ENCODE assay signal across 9 mouse cellular contexts in genomic region chr17:36082519-36083232, GRCm38 (mm10). TPM values are rescaled to one million over a fixed set of nuclear protein-coding genes. Genes with fewer than 3 reads are reported as not detected.
DNase-seq lines count a peak whose midpoint lies in the region; ATAC-seq and TF ChIP-seq lines count a peak whose summit lies in the region.
"Not testable (repeated sequence)": the region's sequence is repeated elsewhere in the genome, so short reads cannot be mapped to it uniquely, and the experiment has no call there.
"Had no signal": no experiment of that assay in that cellular context is flagged by ENCODE, and none has a peak within 500 bp of the region (broad histone marks: within the 10 kb centered on the region; RNA-seq: fewer than 3 reads in every experiment).

No protein-coding gene starts in this region.

- H3K4me2 ChIP-seq in forebrain, embryonic 11.5 days (ENCODE audit: low read depth, low read length, severe bottlenecking), result peak overlapping the region; percentile 99; the same call in 1 of the 2 replicates
- peak overlapping the region; percentile 94 for H3K4me2 ChIP-seq in heart, embryonic 12.5 days
- H3K4me2 ChIP-seq in hindbrain, embryonic 16.5 days (ENCODE audit: low read length), result peak overlapping the region; percentile 94
- peak overlapping the region; percentile 78 for H3K4me2 ChIP-seq in kidney, postnatal 0 days (ENCODE audit: low read length)
- H3K4me2 ChIP-seq in liver, embryonic 13.5 days, result peak overlapping the region; percentile 76
- H3K4me2 ChIP-seq in midbrain, embryonic 13.5 days (replicated peaks), result peak overlapping the region; percentile 93

- not testable (repeated sequence) for H3K9ac ChIP-seq in forebrain, embryonic 11.5 days (ENCODE audit: low read length); heart, embryonic 12.5 days; kidney, postnatal 0 days (ENCODE audit: low read depth, low read length); liver, embryonic 13.5 days; midbrain, embryonic 13.5 days (replicated peaks)
- H3K9ac ChIP-seq in hindbrain, embryonic 16.5 days (ENCODE audit: low read depth, low read length), result peak overlapping the region; percentile 71

- H3K9me3 ChIP-seq in forebrain, embryonic 11.5 days (ENCODE audit: control insufficient read depth, low read length); heart, embryonic 12.5 days (replicated peaks); hindbrain, embryonic 16.5 days (ENCODE audit: control insufficient read depth, low read length); kidney, postnatal 0 days (replicated peaks; ENCODE audit: low read length); liver, embryonic 13.5 days (replicated peaks); midbrain, embryonic 13.5 days: not testable (repeated sequence)

- 52% methylated on average over 3 of the region's 6 CpGs for WGBS in forebrain, embryonic 11.5 days
- WGBS in heart, embryonic 12.5 days, result 21% methylated on average over 6 of the region's 6 CpGs
- 51% methylated on average over 3 of the region's 6 CpGs for WGBS in hindbrain, embryonic 16.5 days
- WGBS in kidney, postnatal 0 days, result 67% methylated on average over 3 of the region's 6 CpGs
- 19% methylated on average over 6 of the region's 6 CpGs for WGBS in liver, embryonic 13.5 days (ENCODE audit: insufficient replicate concordance)
- 29% methylated on average over 6 of the region's 6 CpGs for WGBS in midbrain, embryonic 13.5 days
- WGBS in olfactory bulb, adult 2 months, result 36% methylated on average over 6 of the region's 6 CpGs

- not testable (repeated sequence) for H3K4me1 ChIP-seq in bone marrow macrophage, adult 2 months (ENCODE audit: control insufficient read depth, insufficient read depth, low read length); forebrain, embryonic 11.5 days (replicated peaks; ENCODE audit: control insufficient read depth, insufficient read depth, low read length); hindbrain, embryonic 16.5 days (ENCODE audit: control insufficient read depth, insufficient read depth, low read depth, low read length); kidney, postnatal 0 days (replicated peaks; ENCODE audit: insufficient read depth, low read length); liver, embryonic 13.5 days (replicated peaks)
- peaks cover 10% of the 10 kb centered on the region; the same call in 1 of the 2 replicates for H3K4me1 ChIP-seq in heart, embryonic 12.5 days (replicated peaks)
- peaks cover 12% of the 10 kb centered on the region for H3K4me1 ChIP-seq in midbrain, embryonic 13.5 days (replicated peaks)
- H3K4me1 ChIP-seq in olfactory bulb, adult 2 months (ENCODE audit: control insufficient read depth, insufficient read depth, low read length), result peaks cover 11% of the 10 kb centered on the region

- not testable (repeated sequence) for DNase-seq in forebrain, embryonic 11.5 days (ENCODE audit: low spot score); kidney, postnatal 0 days (ENCODE audit: low spot score); liver, embryonic 13.5 days

- peak overlapping the region; percentile 79; the same call in 1 of the 2 replicates for H3K4me3 ChIP-seq in bone marrow macrophage, adult 2 months (ENCODE audit: insufficient read depth, low read length)
- peak overlapping the region; percentile 49; the same call in 1 of the 2 replicates for H3K4me3 ChIP-seq in forebrain, embryonic 11.5 days (ENCODE audit: low read depth, low read length)
- peak overlapping the region; percentile 56 for H3K4me3 ChIP-seq in heart, embryonic 12.5 days
- H3K4me3 ChIP-seq in hindbrain, embryonic 16.5 days (ENCODE audit: low read length), result peak overlapping the region; percentile 56
- peak overlapping the region; percentile 46; the same call in 1 of the 2 replicates for H3K4me3 ChIP-seq in kidney, postnatal 0 days (replicated peaks; ENCODE audit: low read depth, low read length)
- peak overlapping the region; percentile 57 for H3K4me3 ChIP-seq in liver, embryonic 13.5 days (replicated peaks)
- peak overlapping the region; percentile 53 for H3K4me3 ChIP-seq in midbrain, embryonic 13.5 days (replicated peaks)
- peak overlapping the region; percentile 50 for H3K4me3 ChIP-seq in olfactory bulb, adult 2 months (ENCODE audit: insufficient read depth, low read depth, low read length)

- not testable (repeated sequence) for H3K27ac ChIP-seq in bone marrow macrophage, adult 2 months (ENCODE audit: insufficient read depth, low read depth, low read length); forebrain, embryonic 11.5 days (ENCODE audit: low read depth, low read length); heart, embryonic 12.5 days (ENCODE audit: poor library complexity, severe bottlenecking); hindbrain, embryonic 16.5 days (ENCODE audit: low read depth, low read length); kidney, postnatal 0 days; liver, embryonic 13.5 days; midbrain, embryonic 13.5 days; olfactory bulb, adult 2 months (ENCODE audit: insufficient read depth, low read depth, low read length)

- ATAC-seq in forebrain, embryonic 11.5 days (replicated peaks; ENCODE audit: low FRiP score); heart, embryonic 12.5 days (ENCODE audit: insufficient number of reproducible peaks, low FRiP score); kidney, postnatal 0 days (replicated peaks; ENCODE audit: low FRiP score, low read depth); liver, embryonic 13.5 days (ENCODE audit: low read depth); midbrain, embryonic 13.5 days: not testable (repeated sequence)
- ATAC-seq in hindbrain, embryonic 16.5 days, result 0 out of 2 replicates have a peak, but pooled peaks have one; percentile 49

- not testable (repeated sequence) for TF ChIP-seq POLR2A in bone marrow macrophage, adult 2 months (IDR thresholded peaks at IDR 0.05; ENCODE audit: borderline replicate concordance, low read depth, low read length); olfactory bulb, adult 2 months (IDR thresholded peaks at IDR 0.05; ENCODE audit: insufficient read depth, low read depth, low read length)

- not testable (repeated sequence) for H3K27me3 ChIP-seq in forebrain, embryonic 11.5 days (ENCODE audit: control insufficient read depth, insufficient read depth, low read length); hindbrain, embryonic 16.5 days (replicated peaks; ENCODE audit: control insufficient read depth, insufficient read depth, low read length); kidney, postnatal 0 days (ENCODE audit: insufficient read depth, low read length)
- peaks cover 54% of the 10 kb centered on the region for H3K27me3 ChIP-seq in heart, embryonic 12.5 days (replicated peaks)
- peaks cover 56% of the 10 kb centered on the region for H3K27me3 ChIP-seq in liver, embryonic 13.5 days
- peaks cover 30% of the 10 kb centered on the region for H3K27me3 ChIP-seq in midbrain, embryonic 13.5 days

- H3K36me3 ChIP-seq in forebrain, embryonic 11.5 days (ENCODE audit: control insufficient read depth, insufficient read depth, low read length); heart, embryonic 12.5 days; hindbrain, embryonic 16.5 days (ENCODE audit: control insufficient read depth, insufficient read depth, low read length); kidney, postnatal 0 days (ENCODE audit: insufficient read depth, low read length); liver, embryonic 13.5 days; midbrain, embryonic 13.5 days: not testable (repeated sequence)

- not testable (repeated sequence) for TF ChIP-seq CTCF in bone marrow macrophage, adult 2 months (IDR thresholded peaks at IDR 0.05; ENCODE audit: low read depth, low read length); kidney, postnatal 0 days (IDR thresholded peaks at IDR 0.05; ENCODE audit: low read depth); olfactory bulb, adult 2 months (IDR thresholded peaks at IDR 0.05; ENCODE audit: insufficient read depth, low read depth, low read length)

RNA-seq across cellular contexts. Expression of gene Gm11127, which starts 24.5 kb away (rescaled TPM):
- polyA plus RNA-seq in bone marrow macrophage, adult 2 months (2012; ENCODE audit: insufficient read depth, insufficient read length, missing spikeins), result not detected in 2 replicates
- polyA plus RNA-seq in forebrain, embryonic 11.5 days (2014; fragmentation: Nextera tagmentation; extraction: Ambion mirVana), result not detected in 2 replicates
- polyA plus RNA-seq in heart, embryonic 12.5 days (2016; fragmentation: Nextera tagmentation; extraction: Ambion mirVana), result not detected in 2 replicates
- polyA plus RNA-seq in hindbrain, embryonic 16.5 days (2015; fragmentation: Nextera tagmentation; extraction: Ambion mirVana), result not detected in 2 replicates
- polyA plus RNA-seq in kidney, postnatal 0 days (2015; fragmentation: Nextera tagmentation; extraction: Ambion mirVana), result 0.13 and 0.22 TPM in 2 replicates
- polyA plus RNA-seq in liver, embryonic 13.5 days (2015; fragmentation: Nextera tagmentation; extraction: Ambion mirVana), result 0.08 TPM in 1 of 2 replicates, not detected in the other
- polyA plus RNA-seq in midbrain, embryonic 13.5 days (2015; fragmentation: Nextera tagmentation; extraction: Ambion mirVana), result not detected in 2 replicates
- polyA plus RNA-seq in olfactory bulb, adult 2 months (2012; ENCODE audit: insufficient read depth, insufficient read length, low replicate concordance, missing spikeins), result not detected in 2 replicates

RNA-seq across cellular contexts. Expression of gene Gm19684, which starts 38.8 kb away (rescaled TPM):
- polyA plus RNA-seq in bone marrow macrophage, adult 2 months (2012; ENCODE audit: insufficient read depth, insufficient read length, missing spikeins), result 1.1 and 1.8 TPM in 2 replicates
- polyA plus RNA-seq in forebrain, embryonic 11.5 days (2014; fragmentation: Nextera tagmentation; extraction: Ambion mirVana), result not detected in 2 replicates
- not detected in 2 replicates for polyA plus RNA-seq in heart, embryonic 12.5 days (2016; fragmentation: Nextera tagmentation; extraction: Ambion mirVana)
- polyA plus RNA-seq in hindbrain, embryonic 16.5 days (2015; fragmentation: Nextera tagmentation; extraction: Ambion mirVana), result not detected in 2 replicates
- polyA plus RNA-seq in kidney, postnatal 0 days (2015; fragmentation: Nextera tagmentation; extraction: Ambion mirVana), result not detected in 2 replicates
- polyA plus RNA-seq in liver, embryonic 13.5 days (2015; fragmentation: Nextera tagmentation; extraction: Ambion mirVana), result not detected in 2 replicates
- polyA plus RNA-seq in midbrain, embryonic 13.5 days (2015; fragmentation: Nextera tagmentation; extraction: Ambion mirVana), result not detected in 2 replicates
- polyA plus RNA-seq in olfactory bulb, adult 2 months (2012; ENCODE audit: insufficient read depth, insufficient read length, low replicate concordance, missing spikeins), result not detected in 2 replicates

RNA-seq across cellular contexts. Expression of gene Gm6034, which starts 39.9 kb away (rescaled TPM):
- polyA plus RNA-seq in bone marrow macrophage, adult 2 months (2012; ENCODE audit: insufficient read depth, insufficient read length, missing spikeins), result 0.72 TPM in 1 of 2 replicates, not detected in the other
- not detected in 2 replicates for polyA plus RNA-seq in forebrain, embryonic 11.5 days (2014; fragmentation: Nextera tagmentation; extraction: Ambion mirVana)
- polyA plus RNA-seq in heart, embryonic 12.5 days (2016; fragmentation: Nextera tagmentation; extraction: Ambion mirVana), result not detected in 2 replicates
- not detected in 2 replicates for polyA plus RNA-seq in hindbrain, embryonic 16.5 days (2015; fragmentation: Nextera tagmentation; extraction: Ambion mirVana)
- polyA plus RNA-seq in kidney, postnatal 0 days (2015; fragmentation: Nextera tagmentation; extraction: Ambion mirVana), result not detected in 2 replicates
- not detected in 2 replicates for polyA plus RNA-seq in liver, embryonic 13.5 days (2015; fragmentation: Nextera tagmentation; extraction: Ambion mirVana)
- polyA plus RNA-seq in midbrain, embryonic 13.5 days (2015; fragmentation: Nextera tagmentation; extraction: Ambion mirVana), result not detected in 2 replicates
- polyA plus RNA-seq in olfactory bulb, adult 2 months (2012; ENCODE audit: insufficient read depth, insufficient read length, low replicate concordance, missing spikeins), result not detected in 2 replicates
- polyA plus RNA-seq: urinary bladder, adult 2 months had no signal

RNA-seq across cellular contexts. Expression of gene H2-T22, which starts 40.1 kb away (rescaled TPM):
- polyA plus RNA-seq in bone marrow macrophage, adult 2 months (2012; ENCODE audit: insufficient read depth, insufficient read length, missing spikeins), result 89.0 and 112 TPM in 2 replicates
- 7.6 and 8.3 TPM in 2 replicates for polyA plus RNA-seq in forebrain, embryonic 11.5 days (2014; fragmentation: Nextera tagmentation; extraction: Ambion mirVana)
- polyA plus RNA-seq in heart, embryonic 12.5 days (2016; fragmentation: Nextera tagmentation; extraction: Ambion mirVana), result 4.7 and 6.1 TPM in 2 replicates
- polyA plus RNA-seq in hindbrain, embryonic 16.5 days (2015; fragmentation: Nextera tagmentation; extraction: Ambion mirVana), result 8.2 and 9.2 TPM in 2 replicates
- 16.4 and 18.6 TPM in 2 replicates for polyA plus RNA-seq in kidney, postnatal 0 days (2015; fragmentation: Nextera tagmentation; extraction: Ambion mirVana)
- polyA plus RNA-seq in liver, embryonic 13.5 days (2015; fragmentation: Nextera tagmentation; extraction: Ambion mirVana), result 9.2 and 9.4 TPM in 2 replicates
- polyA plus RNA-seq in midbrain, embryonic 13.5 days (2015; fragmentation: Nextera tagmentation; extraction: Ambion mirVana), result 4.4 and 4.8 TPM in 2 replicates
- polyA plus RNA-seq in olfactory bulb, adult 2 months (2012; ENCODE audit: insufficient read depth, insufficient read length, low replicate concordance, missing spikeins), result not detected in 2 replicates

RNA-seq across cellular contexts. Expression of gene Gm7030, which starts 46.5 kb away (rescaled TPM):
- not detected in 2 replicates for polyA plus RNA-seq in bone marrow macrophage, adult 2 months (2012; ENCODE audit: insufficient read depth, insufficient read length, missing spikeins)
- not detected in 2 replicates for polyA plus RNA-seq in forebrain, embryonic 11.5 days (2014; fragmentation: Nextera tagmentation; extraction: Ambion mirVana)
- polyA plus RNA-seq in heart, embryonic 12.5 days (2016; fragmentation: Nextera tagmentation; extraction: Ambion mirVana), result not detected in 2 replicates
- polyA plus RNA-seq in hindbrain, embryonic 16.5 days (2015; fragmentation: Nextera tagmentation; extraction: Ambion mirVana), result not detected in 2 replicates
- not detected in 2 replicates for polyA plus RNA-seq in kidney, postnatal 0 days (2015; fragmentation: Nextera tagmentation; extraction: Ambion mirVana)
- not detected in 2 replicates for polyA plus RNA-seq in liver, embryonic 13.5 days (2015; fragmentation: Nextera tagmentation; extraction: Ambion mirVana)
- not detected in 2 replicates for polyA plus RNA-seq in midbrain, embryonic 13.5 days (2015; fragmentation: Nextera tagmentation; extraction: Ambion mirVana)
- not detected in 2 replicates for polyA plus RNA-seq in olfactory bulb, adult 2 months (2012; ENCODE audit: insufficient read depth, insufficient read length, low replicate concordance, missing spikeins)
- polyA plus RNA-seq: urinary bladder, adult 2 months had no signal
